Comparison of ENCODE assay signal across 26 mouse cellular contexts in genomic region chr9:66329474-66329873, GRCm38 (mm10). TPM values are rescaled to one million over a fixed set of nuclear protein-coding genes. Genes with fewer than 3 reads are reported as not detected.
DNase-seq lines count a peak whose midpoint lies in the region; ATAC-seq and TF ChIP-seq lines count a peak whose summit lies in the region.
"Had no signal": no experiment of that assay in that cellular context is flagged by ENCODE, and none has a peak within 500 bp of the region (broad histone marks: within the 10 kb centered on the region; RNA-seq: fewer than 3 reads in every experiment).

No protein-coding gene starts in this region.

- H3K27me3 ChIP-seq in embryonic facial prominence, embryonic 11.5 days (ENCODE audit: control insufficient read depth, insufficient read depth, low read length): no peaks in the 10 kb centered on the region
- H3K27me3 ChIP-seq: embryonic facial prominence, embryonic 13.5 days; forebrain, embryonic 15.5 days; lung, embryonic 15.5 days; midbrain, embryonic 13.5 days; neural tube, embryonic 12.5 days had no signal

- H3K9me3 ChIP-seq in embryonic facial prominence, embryonic 11.5 days (replicated peaks; ENCODE audit: control insufficient read depth, low read length): no peaks in the 10 kb centered on the region
- H3K9me3 ChIP-seq: embryonic facial prominence, embryonic 13.5 days; forebrain, embryonic 15.5 days; lung, embryonic 15.5 days; midbrain, embryonic 13.5 days; neural tube, embryonic 12.5 days had no signal

- H3K36me3 ChIP-seq in embryonic facial prominence, embryonic 11.5 days (replicated peaks; ENCODE audit: control insufficient read depth, insufficient read depth, low read depth, low read length): no peaks in the 10 kb centered on the region
- H3K36me3 ChIP-seq: embryonic facial prominence, embryonic 13.5 days; forebrain, embryonic 15.5 days; lung, embryonic 15.5 days; midbrain, embryonic 13.5 days; neural tube, embryonic 12.5 days had no signal

- TF ChIP-seq CTCF in lung, adult 2 months (IDR thresholded peaks at IDR 0.05; ENCODE audit: insufficient read depth, low read length): no peak

- no peak overlapping the region for H3K4me2 ChIP-seq in embryonic facial prominence, embryonic 11.5 days (ENCODE audit: low read depth, low read length)
- H3K4me2 ChIP-seq: embryonic facial prominence, embryonic 13.5 days; forebrain, embryonic 15.5 days; hindbrain, embryonic 14.5 days; liver, embryonic 11.5 days; lung, embryonic 15.5 days; midbrain, embryonic 13.5 days; neural tube, embryonic 12.5 days had no signal

- H3K9ac ChIP-seq in embryonic facial prominence, embryonic 11.5 days (replicated peaks; ENCODE audit: low read length): no peak overlapping the region
- H3K9ac ChIP-seq: embryonic facial prominence, embryonic 13.5 days; forebrain, embryonic 15.5 days; hindbrain, embryonic 14.5 days; lung, embryonic 15.5 days; midbrain, embryonic 13.5 days; neural tube, embryonic 12.5 days had no signal

- peak overlapping the region; percentile 89; the same call in 1 of the 2 replicates for H3K27ac ChIP-seq in brown adipose tissue, adult 24 weeks (replicated peaks; ENCODE audit: low read depth, low read length)
- H3K27ac ChIP-seq in embryonic facial prominence, embryonic 11.5 days (replicated peaks; ENCODE audit: low read depth, low read length): no peak overlapping the region
- H3K27ac ChIP-seq: embryonic facial prominence, embryonic 13.5 days; forebrain, embryonic 15.5 days; hindbrain, embryonic 14.5 days; lung, embryonic 15.5 days; midbrain, embryonic 13.5 days; neural tube, embryonic 12.5 days had no signal

- no peak for TF ChIP-seq POLR2A in lung, adult 2 months (IDR thresholded peaks at IDR 0.05; ENCODE audit: borderline replicate concordance, extremely low read depth, low read depth, low read length)

- no peaks in the 10 kb centered on the region; the same call in none of the 2 replicates for H3K4me1 ChIP-seq in lung, adult 2 months (ENCODE audit: control insufficient read depth, insufficient read depth, low read length)
- 0 out of 2 replicates have a peak, but pooled peaks cover 2% of the 10 kb centered on the region for H3K4me1 ChIP-seq in brown adipose tissue, adult 24 weeks (ENCODE audit: control insufficient read depth, insufficient read depth, insufficient read length, low read length)
- H3K4me1 ChIP-seq in embryonic facial prominence, embryonic 11.5 days (ENCODE audit: control insufficient read depth, insufficient read depth, low read length): no peaks in the 10 kb centered on the region
- H3K4me1 ChIP-seq: forebrain, embryonic 15.5 days; lung, embryonic 15.5 days; midbrain, embryonic 13.5 days; neural tube, embryonic 12.5 days had no signal

- 45% methylated on average over 6 of the region's 6 CpGs for WGBS in lung, adult 2 months
- 15% methylated on average over 6 of the region's 6 CpGs for WGBS in embryonic facial prominence, embryonic 11.5 days

- H3K4me3 ChIP-seq in lung, adult 2 months (replicated peaks; ENCODE audit: extremely low read depth, low read depth, low read length): no peak overlapping the region
- no peak overlapping the region for H3K4me3 ChIP-seq in brown adipose tissue, adult 24 weeks (ENCODE audit: insufficient read depth, low read depth, low read length)
- no peak overlapping the region for H3K4me3 ChIP-seq in embryonic facial prominence, embryonic 11.5 days (ENCODE audit: low read depth, low read length)
- H3K4me3 ChIP-seq: embryonic facial prominence, embryonic 13.5 days; erythroblast, embryonic 14.5 days; forebrain, embryonic 15.5 days; lung, embryonic 15.5 days; midbrain, embryonic 13.5 days; neural tube, embryonic 12.5 days had no signal

- ATAC-seq in embryonic facial prominence, embryonic 11.5 days (replicated peaks; ENCODE audit: insufficient number of reproducible peaks, low FRiP score, low TSS enrichment, low read depth): no peak
- ATAC-seq: forebrain, embryonic 15.5 days; inflammation-experienced regulatory T-cells, adult 6 months; midbrain, embryonic 13.5 days had no signal

- DNase-seq in lung, adult 18-20 months: peak; percentile 21 to 53
- no peak for DNase-seq in lung, adult 2 months
- DNase-seq in embryonic facial prominence, embryonic 11.5 days (ENCODE audit: low spot score): peak; percentile 43
- DNase-seq in lung, postnatal 36 days: peak; percentile 36
- DNase-seq in cerebellum, postnatal 36 days: no peak
- no peak for DNase-seq in cerebellum, adult 11-12 months
- no peak for DNase-seq in adipocyte (ENCODE audit: low spot score)
- DNase-seq: cerebellum, adult 2 months; cerebellum, postnatal 25 days; gastrocnemius, postnatal 14 days; kidney, adult 18-20 months; kidney, postnatal 4 days; left cerebral cortex, postnatal 4 days; retina, postnatal 1 day; right cerebral cortex, postnatal 4 days; thymus, postnatal 14 days had no signal

RNA-seq across cellular contexts. Expression of gene Herc1, which starts 20.8 kb away (rescaled TPM):
- 11.4 and 15.7 TPM in 2 replicates for polyA plus RNA-seq in lung, adult 2 months (2012; rRNA removed)
- 11.6 and 15.5 TPM in 2 replicates for polyA plus RNA-seq in brown adipose tissue, adult 24 weeks (2012; ENCODE audit: insufficient read depth, insufficient read length, missing spikeins)
- 24.1 and 25.2 TPM in 2 replicates for polyA plus RNA-seq in embryonic facial prominence, embryonic 11.5 days (2014; fragmentation: Nextera tagmentation; extraction: Ambion mirVana)

Comparison
In these comparisons a context has a peak if more than half of its experiments do, and no peak if none do; other contexts are left out.
1. DNase-seq: peak in lung, adult 18-20 months (2 of 2), embryonic facial prominence, embryonic 11.5 days (single experiment) and lung, postnatal 36 days (single experiment); none in lung, adult 2 months (single experiment), cerebellum, postnatal 36 days (0 of 2), cerebellum, adult 11-12 months (single experiment) and adipocyte (single experiment).